Mouse (Mus musculus) C2C12 (cell line): Measurements from ENCODE around the gene Sap25.

Experiments
- CEBPB ChIP-seq: IDR thresholded peaks from one replicate; pipeline ENCODE4 v1.6.1; 2011; ENCODE audit warnings: low read depth, mild to moderate bottlenecking, control low read depth, moderate library complexity
- CTCF ChIP-seq: IDR thresholded peaks from one replicate; pipeline ENCODE4 v1.5.1; 2011; ENCODE audit not compliant: control insufficient read depth, insufficient read depth, insufficient read length
- MAX ChIP-seq: IDR thresholded peaks from one replicate; pipeline ENCODE4 v1.6.1; 2011; ENCODE audit warnings: mild to moderate bottlenecking, control low read depth
- MYOD1 ChIP-seq: IDR thresholded peaks from one replicate; pipeline ENCODE4 v1.6.1; 2011; ENCODE audit warnings: low read depth; ENCODE audit not compliant: control insufficient read depth, insufficient read length
- MYOG ChIP-seq: IDR thresholded peaks from one replicate; pipeline ENCODE4 v1.6.1; 2011; ENCODE audit not compliant: control insufficient read depth, insufficient read length; ENCODE audit errors: extremely low read depth

- no peak for TF ChIP-seq CTCF
- no peak for TF ChIP-seq CEBPB
- no peak for TF ChIP-seq MAX
- no peak for TF ChIP-seq MYOD1
- TF ChIP-seq MYOG = no peak
These were observed 45.1 kb downstream of the Sap25 start for GRCm38 (mm10) chr5:137686127-137686790.
